Mouse (Mus musculus) induced T-regulatory cell, adult 2 months (primary cell): Measurements from ENCODE around the gene Krtap5-4.
"Not testable (repeated sequence)": the region's sequence is repeated elsewhere in the genome, so short reads cannot be mapped to it uniquely, and the experiment has no call there.

Source experiments
- DNase-seq: peaks from one replicate; pipeline ENCODE4 v3.0.0-alpha.2; 2012; ENCODE audit warnings: low read depth

Gene Krtap5-4

GRCm38 (mm10) chr7:142303249-142303648, at the start of gene Krtap5-4:
TSS of gene Krtap5-4 (plus strand) at chr7:142303549.
- DNase-seq: no peak

DNA sequence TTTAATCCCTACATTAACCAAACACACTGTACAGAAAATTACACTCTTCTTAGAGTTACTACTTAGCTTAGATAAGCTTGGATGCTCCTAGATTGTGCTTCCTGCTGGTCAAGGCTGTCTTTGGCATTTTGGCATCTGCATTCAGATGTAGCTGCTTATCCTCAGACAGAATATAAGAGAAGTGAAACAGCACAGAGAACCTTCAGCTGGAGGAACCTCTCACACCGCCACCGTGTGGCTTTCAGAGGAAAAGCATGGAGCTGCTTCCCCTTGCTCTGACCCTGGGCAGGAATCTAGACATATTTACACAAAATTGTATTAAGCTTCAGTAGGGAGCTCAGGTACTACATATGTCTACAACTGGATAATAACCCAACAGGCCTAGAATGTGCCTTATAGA, 47.8 kb upstream of the Krtap5-4 start:
- DNase-seq: peak; percentile 17

DNA sequence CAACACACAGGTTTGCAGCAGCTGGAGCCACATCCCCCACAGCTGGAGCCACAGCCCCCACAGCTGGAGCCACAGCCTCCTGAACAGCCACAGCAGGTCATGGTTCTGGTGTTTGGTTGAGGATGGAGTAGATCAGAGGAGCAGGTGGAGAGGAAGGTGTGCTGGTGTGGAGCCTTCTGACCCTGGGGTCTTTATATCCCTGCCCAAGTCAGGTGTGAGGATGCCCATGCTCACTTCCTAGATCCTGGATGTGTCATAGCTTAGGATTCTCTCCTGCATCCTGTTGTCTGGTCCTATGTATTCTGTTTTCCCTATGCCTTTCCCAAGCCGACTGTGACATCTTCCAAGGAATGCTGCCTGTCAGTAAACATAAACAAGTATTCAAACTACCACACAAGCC, 45.1 kb upstream of the Krtap5-4 start, which contains the start of gene Gm2431:
TSS of gene Gm2431 (minus strand) at position 101 of the 400 bp plus-strand sequence.
- not testable (repeated sequence) for DNase-seq

DNA sequence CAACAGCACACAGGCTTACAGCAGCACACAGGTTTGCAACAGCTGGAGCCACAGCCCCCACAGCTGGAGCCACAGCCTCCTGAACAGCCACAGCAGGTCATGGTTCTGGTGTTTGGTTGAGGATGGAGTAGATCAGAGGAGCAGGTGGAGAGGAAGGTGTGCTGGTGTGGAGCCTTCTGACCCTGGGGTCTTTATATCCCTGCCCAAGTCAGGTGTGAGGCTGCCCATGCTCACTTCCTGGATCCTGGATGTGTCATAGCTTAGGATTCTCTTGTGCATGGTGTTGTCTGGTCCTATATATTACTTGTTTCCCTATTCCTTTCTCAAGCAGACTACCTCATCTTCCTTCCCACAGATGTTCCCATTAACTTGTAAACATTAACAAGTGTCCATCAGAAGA, 29.1 kb upstream of the Krtap5-4 start, which contains the start of gene Gm4559:
TSS of gene Gm4559 (minus strand) at position 101 of the 400 bp plus-strand sequence.
- DNase-seq: not testable (repeated sequence)

GRCm38 (mm10) chr7:142278183-142278582, 25.2 kb upstream of the Krtap5-4 start:
- peak; percentile 70 for DNase-seq

DNA sequence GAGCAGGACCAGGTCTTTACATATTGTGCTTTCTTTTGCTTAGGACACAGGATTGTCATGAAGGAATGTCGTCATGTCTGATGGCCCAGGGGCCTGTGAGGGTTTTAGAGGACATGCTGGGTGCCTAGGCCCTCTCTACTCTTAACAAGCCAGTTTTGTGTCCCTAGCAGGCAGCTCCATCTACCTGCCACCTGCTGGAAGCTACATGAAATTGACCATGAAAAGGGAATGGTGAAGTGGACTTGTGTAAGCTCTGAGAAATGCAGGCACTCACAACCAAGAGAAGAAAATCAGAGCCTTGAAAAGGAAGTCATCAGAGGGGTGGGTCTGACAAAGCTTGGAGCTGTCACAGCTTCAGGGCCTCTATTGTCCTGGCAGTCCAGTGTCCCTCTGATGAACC, 24.1 kb upstream of the Krtap5-4 start:
- not testable (repeated sequence) for DNase-seq

- DNase-seq: not testable (repeated sequence)
Measured at GRCm38 (mm10) chr7:142282847-142283246, 20.5 kb upstream of the Krtap5-4 start.

GRCm38 (mm10) chr7:142284023-142284591, 19.2 kb upstream of the Krtap5-4 start:
- peak; percentile 75 for DNase-seq

GRCm38 (mm10) chr7:142284615-142285080, 18.7 kb upstream of the Krtap5-4 start:
- peak; percentile 95 for DNase-seq

DNA sequence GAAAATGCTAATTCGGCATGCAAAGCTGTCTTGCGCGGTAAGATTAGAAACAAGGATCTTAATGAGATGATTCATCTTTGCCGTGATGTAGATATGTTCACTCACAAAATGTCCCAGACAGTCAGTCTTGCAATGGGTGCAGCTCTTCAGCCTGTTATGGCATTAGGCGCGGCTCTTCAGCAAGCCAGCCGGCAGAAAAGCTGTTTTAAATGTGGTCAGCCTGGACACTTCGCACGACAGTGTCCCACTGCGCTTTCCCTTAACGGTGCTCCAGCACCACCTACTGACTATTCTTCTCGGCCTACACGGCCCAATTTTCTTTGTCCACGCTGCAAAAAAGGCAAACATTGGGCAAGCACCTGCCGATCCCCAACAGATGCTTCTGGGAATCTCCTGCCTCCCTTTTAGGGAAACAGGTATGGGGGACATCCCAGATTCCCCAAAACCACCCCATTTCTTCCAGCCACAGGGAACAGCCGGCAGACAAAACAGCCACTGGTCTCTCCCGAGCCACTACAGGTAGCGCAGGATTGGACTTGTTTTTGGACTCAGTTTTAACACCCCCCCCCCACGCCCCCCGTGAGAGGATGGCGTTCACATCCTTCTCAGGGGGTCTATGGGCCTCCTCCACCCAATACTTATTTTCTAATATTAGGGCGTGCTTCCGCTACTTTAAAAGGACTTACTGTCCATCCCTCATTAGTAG, 18.1 kb upstream of the Krtap5-4 start:
- DNase-seq: no peak

DNA sequence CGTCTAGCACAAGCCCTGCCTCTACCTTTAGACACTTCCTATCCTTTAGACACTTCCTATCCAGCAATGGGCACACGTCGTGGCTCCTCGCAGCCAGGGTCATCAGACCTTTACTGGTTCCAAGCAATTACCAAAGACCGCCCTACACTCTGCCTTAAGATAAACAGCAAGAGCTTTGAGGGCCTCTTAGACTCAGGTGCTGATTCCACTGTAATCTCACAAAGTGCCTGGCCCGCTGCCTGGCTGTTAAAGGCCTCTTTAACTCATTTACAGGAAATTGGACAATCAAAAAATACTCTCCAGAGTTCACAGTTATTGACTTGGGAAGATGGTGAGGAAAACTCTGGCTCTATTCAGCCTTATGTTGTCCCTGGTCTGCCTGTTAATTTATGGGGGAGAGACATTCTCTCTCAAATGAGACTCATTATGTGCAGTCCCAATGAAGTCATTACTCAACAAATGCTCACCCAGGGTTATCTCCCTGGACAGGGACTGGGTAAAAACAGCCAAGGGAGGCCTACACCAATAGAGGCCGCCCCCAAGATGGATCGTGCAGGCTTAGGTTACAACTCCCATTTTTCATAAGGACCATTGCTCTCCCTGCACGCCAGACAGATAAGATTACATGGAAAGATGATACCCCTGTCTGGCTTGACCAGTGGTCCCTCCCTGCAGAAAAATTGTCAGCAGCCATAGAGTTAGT, 17.3 kb upstream of the Krtap5-4 start:
- DNase-seq: not testable (repeated sequence)

DNA sequence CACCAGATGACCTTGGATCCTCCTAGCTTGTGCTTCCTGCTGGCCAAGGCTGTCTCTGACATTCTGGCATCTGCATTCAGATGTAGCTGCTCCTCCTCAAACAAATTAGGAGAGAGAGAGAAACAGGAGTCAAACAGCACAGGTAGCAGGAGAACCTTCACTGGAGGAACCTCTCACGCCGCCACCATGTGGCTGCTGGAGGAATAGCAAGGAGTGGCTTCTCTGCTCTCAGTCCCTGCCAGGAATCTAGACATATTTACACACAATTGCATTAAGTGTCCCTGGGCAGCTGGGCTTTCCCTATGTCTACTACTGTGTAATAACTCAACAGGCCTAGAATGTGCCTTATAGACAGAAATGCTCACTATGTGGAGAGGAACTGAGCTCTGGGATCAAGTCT, 9.5 kb upstream of the Krtap5-4 start:
- DNase-seq: peak; percentile 54

DNA sequence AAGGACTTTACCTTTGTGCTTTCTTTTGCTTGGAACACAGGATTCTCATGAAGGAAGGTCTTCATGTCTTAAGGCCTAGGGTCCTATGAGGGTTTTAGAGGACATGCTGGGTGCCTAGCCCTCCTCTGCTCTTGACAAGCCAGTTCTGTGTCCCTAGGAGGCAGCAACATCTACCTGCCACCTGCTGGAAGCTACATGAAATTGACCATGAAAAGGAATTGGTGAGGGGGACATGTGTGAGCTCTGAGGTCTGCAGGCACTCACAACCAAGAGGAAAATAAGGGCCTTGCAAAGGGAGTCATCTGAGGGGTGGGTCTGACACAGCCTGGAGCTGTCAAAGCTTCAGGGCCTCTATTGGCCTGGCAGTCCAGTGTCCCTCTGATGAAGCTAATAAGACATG, 7.9 kb upstream of the Krtap5-4 start:
- no peak for DNase-seq

DNA sequence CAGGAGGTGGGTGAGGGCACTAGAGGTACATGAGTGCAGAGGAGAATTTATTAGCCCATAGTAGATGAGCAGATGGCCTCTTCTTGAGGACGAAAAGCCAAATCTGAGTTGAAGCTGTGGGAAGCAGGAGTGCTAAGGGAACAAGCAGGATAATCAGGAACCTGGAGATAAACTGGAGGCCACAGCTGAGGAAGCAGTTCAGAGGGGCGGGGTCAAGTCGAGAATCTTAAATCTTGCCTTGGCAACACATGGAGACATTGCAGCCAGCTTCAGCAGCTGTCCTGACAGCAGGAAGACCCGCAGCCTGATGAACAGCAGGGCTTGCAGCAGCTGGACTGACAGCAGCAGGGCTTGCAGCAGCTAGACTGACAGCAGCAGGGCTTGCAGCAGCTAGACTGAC, 7.2 kb upstream of the Krtap5-4 start:
- not testable (repeated sequence) for DNase-seq

DNA sequence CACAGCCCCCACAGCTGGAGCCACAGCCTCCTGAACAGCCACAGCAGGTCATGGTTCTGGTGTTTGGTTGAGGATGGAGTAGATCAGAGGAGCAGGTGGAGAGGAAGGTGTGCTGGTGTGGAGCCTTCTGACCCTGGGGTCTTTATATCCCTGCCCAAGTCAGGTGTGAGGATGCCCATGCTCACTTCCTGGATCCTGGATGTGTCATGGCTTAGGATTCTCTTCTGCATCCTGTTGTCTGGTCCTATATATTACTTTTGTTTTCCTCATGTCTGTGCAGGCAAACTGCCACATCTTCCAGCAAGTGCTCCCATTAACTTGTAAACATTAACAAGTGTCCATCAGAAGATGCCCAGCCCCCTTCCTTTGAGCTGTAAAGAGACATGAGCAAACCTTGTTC, 6.3 kb upstream of the Krtap5-4 start, which contains the start of gene Krtap5-1:
TSS of gene Krtap5-1 (minus strand) at position 101 of the 400 bp plus-strand sequence.
- not testable (repeated sequence) for DNase-seq

DNA sequence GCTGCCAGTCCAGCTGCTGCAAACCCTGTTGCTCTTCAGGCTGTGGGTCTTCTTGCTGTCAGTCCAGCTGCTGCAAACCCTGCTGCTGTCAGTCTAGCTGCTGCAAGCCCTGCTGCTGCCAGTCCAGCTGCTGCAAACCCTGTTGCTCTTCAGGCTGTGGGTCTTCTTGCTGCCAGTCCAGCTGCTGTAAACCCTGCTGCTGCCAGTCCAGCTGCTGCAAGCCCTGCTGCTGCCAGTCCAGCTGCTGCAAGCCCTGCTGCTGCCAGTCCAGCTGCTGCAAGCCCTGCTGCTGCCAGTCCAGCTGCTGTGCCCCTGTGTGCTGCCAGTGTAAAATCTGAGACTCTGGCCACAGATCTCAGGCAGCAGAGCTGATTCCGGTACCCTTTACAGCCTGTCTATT, 580 bp downstream of the Krtap5-4 start:
- not testable (repeated sequence) for DNase-seq

DNA sequence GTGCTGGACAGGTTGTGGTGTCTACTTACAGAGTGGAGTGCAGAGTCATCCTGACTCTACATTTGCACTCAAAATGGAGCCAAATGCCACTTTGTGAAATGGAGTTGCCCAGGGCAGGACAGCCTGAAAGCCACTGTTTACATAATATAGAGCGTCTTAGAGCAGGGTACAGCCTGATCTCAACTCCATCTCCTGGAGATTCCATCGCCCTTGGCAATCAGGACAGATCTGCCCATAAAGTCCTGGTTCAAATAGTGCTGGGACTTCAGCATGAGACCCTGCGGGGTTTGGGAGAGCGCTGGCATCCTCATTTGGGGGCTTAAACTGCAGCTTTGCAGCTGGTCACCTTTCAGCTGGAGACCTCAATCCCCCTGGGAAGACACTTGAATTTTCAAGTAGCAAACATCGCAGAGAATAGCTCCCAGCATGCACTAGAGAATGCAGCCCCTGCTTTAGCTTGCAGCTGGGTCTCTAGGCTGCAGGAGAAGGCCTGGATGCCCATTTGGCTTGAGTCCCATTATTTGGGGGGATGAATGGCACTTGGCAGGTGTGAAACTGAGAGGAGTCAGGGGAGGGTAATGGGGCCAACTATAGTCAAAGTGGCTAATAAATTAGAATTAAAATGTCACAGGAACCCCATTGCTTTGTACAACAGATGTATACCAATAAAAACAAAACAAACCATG, 11.4 kb downstream of the Krtap5-4 start:
- no peak for DNase-seq

DNA sequence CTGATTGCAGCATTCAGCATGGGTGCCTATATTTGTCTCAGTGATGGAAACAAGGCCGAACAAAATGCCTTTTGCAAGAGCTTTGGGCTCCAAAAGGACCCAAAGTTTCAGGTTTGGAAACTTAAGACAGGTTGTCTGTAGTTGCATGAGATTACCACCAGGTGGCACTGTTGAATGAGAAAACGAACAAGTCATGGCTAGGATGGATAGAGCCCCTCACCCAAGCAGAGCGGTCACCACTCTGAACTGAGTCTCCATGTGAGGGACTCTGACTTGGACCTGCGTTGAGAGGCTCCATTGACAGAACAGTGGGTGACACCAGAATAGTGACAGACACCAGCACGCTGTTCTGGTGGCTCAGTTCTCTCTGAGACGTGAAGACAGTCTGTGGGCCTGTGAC, 13.2 kb downstream of the Krtap5-4 start:
- DNase-seq: peak; percentile 72

DNA sequence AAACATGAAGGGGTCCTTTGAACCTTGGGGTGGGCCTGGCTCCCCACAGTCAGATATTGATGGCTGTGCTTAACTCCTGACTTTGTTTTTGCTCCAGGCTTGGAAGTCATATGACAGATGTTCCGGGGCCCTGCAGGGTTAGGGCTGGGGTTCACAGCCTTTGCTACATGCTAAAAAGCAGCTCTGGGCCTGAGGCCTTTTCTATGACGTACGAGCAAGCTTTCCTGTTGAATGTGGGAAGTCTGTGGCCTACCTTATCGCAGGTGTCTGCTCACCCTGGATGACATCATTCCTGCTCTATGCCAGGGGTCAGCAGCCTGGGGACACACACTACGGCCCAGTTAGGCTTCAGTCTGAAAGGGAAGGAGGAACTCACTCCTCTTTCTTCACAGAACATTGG, 13.9 kb downstream of the Krtap5-4 start:
- DNase-seq: no peak

DNA sequence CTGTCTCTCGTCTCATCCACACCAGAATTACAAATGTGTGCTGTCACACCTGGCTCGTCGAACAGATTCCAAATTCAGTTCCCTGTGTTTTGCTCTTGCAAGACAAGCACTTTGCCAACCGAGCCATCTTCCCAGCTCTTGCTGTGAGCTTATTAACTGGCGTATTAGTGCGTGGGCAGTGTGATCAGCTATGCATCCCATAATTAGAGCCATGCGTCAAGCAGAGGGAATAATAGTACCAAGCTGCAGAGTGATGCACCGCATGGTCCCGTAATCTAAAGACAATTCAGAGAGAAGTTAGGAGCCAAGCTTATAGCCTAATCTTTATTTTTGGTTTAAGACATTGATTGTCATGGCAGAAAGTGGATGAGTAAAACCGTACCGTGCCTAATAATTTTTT, 15.8 kb downstream of the Krtap5-4 start:
- no peak for DNase-seq

GRCm38 (mm10) chr7:142320906-142321305, 17.6 kb downstream of the Krtap5-4 start:
- DNase-seq: no peak
